Mouse (Mus musculus): ENCODE data around the gene Cnpy3.

GRCm38 (mm10) chr17:46735287-46735686, 16.7 kb downstream of the Cnpy3 start:
- TF ChIP-seq GATA1 (IDR thresholded peaks at IDR 0.05; ENCODE audit: low read length), result no peak
- no peak for TF ChIP-seq TAL1 (IDR thresholded peaks at IDR 0.05; ENCODE audit: low read length)
